Mouse (Mus musculus) adrenal gland, adult 8-10 months (tissue): ENCODE results near the gene 1700001P01Rik. TPM values are rescaled to one million over a fixed set of nuclear protein-coding genes. Genes with fewer than 3 reads are reported as not detected.

ENCODE experiments used
- DNase-seq: peaks from one replicate; pipeline ENCODE4 v3.0.0; 2022
- total RNA-seq, 4 experiments: library from RNA; stranded (reverse); gene quantifications; 2 replicates each; pipeline ENCODE4 v1.2.4; 2022

1700001P01Rik gene
- total RNA-seq, 4 experiments from 2014 or later, result 0.49 to 0.67 (median 0.62) TPM; not detected in 1

GRCm38 (mm10) chr11:97809235-97810121 lies 33.8 kb upstream of the 1700001P01Rik start:
- DNase-seq, result no peak

- no peak for DNase-seq
Observed at GRCm38 (mm10) chr11:97808621-97809234, 33.0 kb upstream of the 1700001P01Rik start.

- DNase-seq, result no peak
Observed at GRCm38 (mm10) chr11:97808093-97808492, 32.4 kb upstream of the 1700001P01Rik start.

GRCm38 (mm10) chr11:97807626-97808025 lies 31.9 kb upstream of the 1700001P01Rik start:
- no peak for DNase-seq

GRCm38 (mm10) chr11:97806613-97806964 lies 30.9 kb upstream of the 1700001P01Rik start:
- DNase-seq, result no peak

- no peak for DNase-seq
Observed at GRCm38 (mm10) chr11:97805662-97806612, 30.2 kb upstream of the 1700001P01Rik start.

- peak; percentile 64 for DNase-seq
Observed at GRCm38 (mm10) chr11:97804841-97805661, 29.3 kb upstream of the 1700001P01Rik start.

GRCm38 (mm10) chr11:97803847-97804246 lies 28.1 kb upstream of the 1700001P01Rik start:
- no peak for DNase-seq

- DNase-seq, result no peak
Observed at GRCm38 (mm10) chr11:97802495-97802894, 26.8 kb upstream of the 1700001P01Rik start.

- no peak for DNase-seq
Observed at GRCm38 (mm10) chr11:97802194-97802470, 26.4 kb upstream of the 1700001P01Rik start.

GRCm38 (mm10) chr11:97801409-97802193 lies 25.9 kb upstream of the 1700001P01Rik start:
- peak; percentile 84 for DNase-seq

- DNase-seq, result peak; percentile 69
Observed at GRCm38 (mm10) chr11:97800691-97801408, 25.1 kb upstream of the 1700001P01Rik start.

- DNase-seq, result peak; percentile 73
Observed at GRCm38 (mm10) chr11:97799994-97800690, 24.4 kb upstream of the 1700001P01Rik start.

GRCm38 (mm10) chr11:97799146-97799993 lies 23.7 kb upstream of the 1700001P01Rik start:
- peak; percentile 85 for DNase-seq

GRCm38 (mm10) chr11:97798782-97799145 lies 23.0 kb upstream of the 1700001P01Rik start, which contains the start of gene Lasp1:
Gene Lasp1, plus strand, starts transcription at chr11:97799000.
- DNase-seq, result peak; percentile 86

GRCm38 (mm10) chr11:97798083-97798435 lies 22.3 kb upstream of the 1700001P01Rik start:
- no peak for DNase-seq

GRCm38 (mm10) chr11:97797369-97798082 lies 21.8 kb upstream of the 1700001P01Rik start:
- DNase-seq, result no peak

GRCm38 (mm10) chr11:97796910-97797309 lies 21.2 kb upstream of the 1700001P01Rik start:
- no peak for DNase-seq
